Mouse (Mus musculus) cerebellum, adult 11-12 months (tissue): ENCODE data around the gene Phf13.
A peak's percentile ranks its signal among the peaks of the same experiment; 100 is the strongest.
"Not testable (repeated sequence)": the region's sequence is repeated elsewhere in the genome, so short reads cannot be mapped to it uniquely, and the experiment has no call there.

Experiments used
- DNase-seq: peaks from one replicate; pipeline ENCODE4 v3.0.0; 2022

Gene Phf13

GRCm38 (mm10) chr4:151996173-151996950 lies at the start of gene Phf13:
Gene Phf13, minus strand, starts transcription at chr4:151996258.
- peak; percentile 99 for DNase-seq

- DNase-seq, result no peak
Measured at GRCm38 (mm10) chr4:152044609-152045008, 48.6 kb upstream of the Phf13 start.

- no peak for DNase-seq
Measured at GRCm38 (mm10) chr4:152043171-152043570, 47.1 kb upstream of the Phf13 start.

- no peak for DNase-seq
Measured at GRCm38 (mm10) chr4:152041924-152042641, 46.0 kb upstream of the Phf13 start.

- peak; percentile 18 for DNase-seq
Measured at GRCm38 (mm10) chr4:152039831-152040310, 43.8 kb upstream of the Phf13 start.

- DNase-seq, result peak; percentile 91
Measured at GRCm38 (mm10) chr4:152038985-152039830, 43.1 kb upstream of the Phf13 start, which contains the start of gene Nol9. Gene Nol9, plus strand, starts transcription at chr4:152039321.

GRCm38 (mm10) chr4:152038225-152038984 lies 42.3 kb upstream of the Phf13 start, which contains the start of gene Tas1r1:
Gene Tas1r1, minus strand, starts transcription at chr4:152038568.
- peak; percentile 39 for DNase-seq

GRCm38 (mm10) chr4:152036464-152036863 lies 40.4 kb upstream of the Phf13 start:
- DNase-seq, result not testable (repeated sequence)

- DNase-seq, result no peak
Measured at GRCm38 (mm10) chr4:152032922-152033321, 36.9 kb upstream of the Phf13 start.

GRCm38 (mm10) chr4:152029997-152030396 lies 33.9 kb upstream of the Phf13 start:
- DNase-seq, result peak; percentile 32

GRCm38 (mm10) chr4:152029087-152029486 lies 33.0 kb upstream of the Phf13 start:
- DNase-seq, result peak; percentile 32

- peak; percentile 54 for DNase-seq
Measured at GRCm38 (mm10) chr4:152028456-152028855, 32.4 kb upstream of the Phf13 start.

GRCm38 (mm10) chr4:152027524-152027923 lies 31.5 kb upstream of the Phf13 start, which contains the start of gene Zbtb48:
Gene Zbtb48, minus strand, starts transcription at chr4:152027671.
- DNase-seq, result peak; percentile 97

GRCm38 (mm10) chr4:152026751-152027508 lies 30.9 kb upstream of the Phf13 start:
- DNase-seq, result peak; percentile 41

GRCm38 (mm10) chr4:152024525-152024924 lies 28.5 kb upstream of the Phf13 start:
- DNase-seq, result no peak

GRCm38 (mm10) chr4:152022506-152022905 lies 26.4 kb upstream of the Phf13 start:
- DNase-seq, result peak; percentile 52

- DNase-seq, result peak; percentile 32
Measured at GRCm38 (mm10) chr4:152021568-152022097, 25.6 kb upstream of the Phf13 start.

- DNase-seq, result peak; percentile 18
Measured at GRCm38 (mm10) chr4:152020024-152020423, 24.0 kb upstream of the Phf13 start.

GRCm38 (mm10) chr4:152019073-152019472 lies 23.0 kb upstream of the Phf13 start:
- peak; percentile 21 for DNase-seq

- DNase-seq, result peak; percentile 35
Measured at GRCm38 (mm10) chr4:152013036-152013813, 17.2 kb upstream of the Phf13 start.
